Comparison of ENCODE assay signal across 8 mouse cellular contexts in genomic region chr17:47142885-47143284, GRCm38 (mm10).
DNase-seq lines count a peak whose midpoint lies in the region; ATAC-seq and TF ChIP-seq lines count a peak whose summit lies in the region.

No protein-coding gene starts in this region.

- peaks cover 45% of the 10 kb centered on the region for H3K4me1 ChIP-seq in embryonic facial prominence, embryonic 12.5 days
- peaks cover 20% of the 10 kb centered on the region; the same call in 1 of the 2 replicates for H3K4me1 ChIP-seq in hindbrain, postnatal 0 days (ENCODE audit: insufficient read depth, low read length)
- peaks cover 42% of the 10 kb centered on the region for H3K4me1 ChIP-seq in midbrain, embryonic 16.5 days (ENCODE audit: control insufficient read depth, insufficient read depth, low read length)

- H3K27me3 ChIP-seq in embryonic facial prominence, embryonic 12.5 days = no peaks in the 10 kb centered on the region
- no peaks in the 10 kb centered on the region for H3K27me3 ChIP-seq in hindbrain, postnatal 0 days (ENCODE audit: insufficient read depth, low read length)
- H3K27me3 ChIP-seq in midbrain, embryonic 16.5 days (ENCODE audit: control insufficient read depth, insufficient read depth, low read depth, low read length) = no peaks in the 10 kb centered on the region

- TF ChIP-seq CTCF in hindbrain, postnatal 0 days (IDR thresholded peaks at IDR 0.05; ENCODE audit: low read depth) = no peak

- H3K4me3 ChIP-seq in embryonic facial prominence, embryonic 12.5 days = peak overlapping the region; percentile 73
- peak overlapping the region; percentile 59 for H3K4me3 ChIP-seq in hindbrain, postnatal 0 days (ENCODE audit: low read length)
- peak overlapping the region; percentile 51 for H3K4me3 ChIP-seq in midbrain, embryonic 16.5 days (ENCODE audit: low read depth, low read length)

- H3K9ac ChIP-seq in embryonic facial prominence, embryonic 12.5 days = peak overlapping the region; percentile 29; the same call in 1 of the 2 replicates
- H3K9ac ChIP-seq in hindbrain, postnatal 0 days (replicated peaks; ENCODE audit: low read length) = peak overlapping the region; percentile 76; the same call in 1 of the 2 replicates
- peak overlapping the region; percentile 6; the same call in 1 of the 2 replicates for H3K9ac ChIP-seq in midbrain, embryonic 16.5 days (ENCODE audit: low read depth, low read length)

- 16% methylated on average over 7 of the region's 7 CpGs for WGBS in embryonic facial prominence, embryonic 12.5 days
- WGBS in hindbrain, postnatal 0 days = 12% methylated on average over 7 of the region's 7 CpGs
- WGBS in midbrain, embryonic 16.5 days = 17% methylated on average over 7 of the region's 7 CpGs

- DNase-seq in left cerebral cortex, postnatal 10 days (ENCODE audit: extremely low spot score in 1 of 2, low spot score in 2 of 2) = peak; percentile 20 to 55
- DNase-seq in left cerebral cortex, adult 11 months (ENCODE audit: low spot score) = no peak
- DNase-seq in hindbrain, postnatal 0 days (ENCODE audit: low spot score) = no peak
- no peak for DNase-seq in layer of hippocampus, adult 11-12 months (ENCODE audit: low spot score)
- no peak for DNase-seq in urinary bladder, postnatal 10 days (ENCODE audit: low spot score)
- DNase-seq in c-Kit-positive CD71-positive TER-119-positive erythroid progenitor cells, embryonic 14.5 days (ENCODE audit: low spot score) = no peak

- ATAC-seq in embryonic facial prominence, embryonic 12.5 days (ENCODE audit: insufficient number of reproducible peaks, insufficient read depth, low FRiP score, low TSS enrichment) = no peak
- ATAC-seq in hindbrain, postnatal 0 days = no peak
- ATAC-seq in midbrain, embryonic 16.5 days = no peak

- H3K4me2 ChIP-seq in embryonic facial prominence, embryonic 12.5 days (replicated peaks) = peak overlapping the region; percentile 77
- H3K4me2 ChIP-seq in hindbrain, postnatal 0 days (ENCODE audit: low read depth, low read length) = peak overlapping the region; percentile 84
- H3K4me2 ChIP-seq in midbrain, embryonic 16.5 days (ENCODE audit: low read length) = peak overlapping the region; percentile 82

- H3K9me3 ChIP-seq in embryonic facial prominence, embryonic 12.5 days = no peaks in the 10 kb centered on the region
- no peaks in the 10 kb centered on the region for H3K9me3 ChIP-seq in hindbrain, postnatal 0 days (ENCODE audit: low read length)
- no peaks in the 10 kb centered on the region for H3K9me3 ChIP-seq in midbrain, embryonic 16.5 days (replicated peaks; ENCODE audit: control insufficient read depth, low read length, poor library complexity, severe bottlenecking)

- intact Hi-C loops in left cerebral cortex, postnatal 10 days (cut with DNase I) = loop anchor here (5.0 kb wide), 2 partner anchors 106 to 184 kb away; no protein-coding TSS in a partner anchor

- peaks cover 6% of the 10 kb centered on the region; the same call in 1 of the 2 replicates for H3K36me3 ChIP-seq in embryonic facial prominence, embryonic 12.5 days
- no peaks in the 10 kb centered on the region for H3K36me3 ChIP-seq in hindbrain, postnatal 0 days (ENCODE audit: insufficient read depth, low read length)
- H3K36me3 ChIP-seq in midbrain, embryonic 16.5 days (ENCODE audit: control insufficient read depth, insufficient read depth, low read length) = no peaks in the 10 kb centered on the region

- H3K27ac ChIP-seq in embryonic facial prominence, embryonic 12.5 days = 0 out of 2 replicates have a peak overlapping the region, but pooled peaks have one; percentile 14
- no peak overlapping the region for H3K27ac ChIP-seq in hindbrain, postnatal 0 days
- peak overlapping the region; percentile 14; the same call in 1 of the 2 replicates for H3K27ac ChIP-seq in midbrain, embryonic 16.5 days (ENCODE audit: low read length)

Comparison
In these comparisons a context has a peak if more than half of its experiments do, and no peak if none do; other contexts are left out.
1. DNase-seq: peak in left cerebral cortex, postnatal 10 days (2 of 2); none in left cerebral cortex, adult 11 months (single experiment), hindbrain, postnatal 0 days (single experiment), layer of hippocampus, adult 11-12 months (single experiment), urinary bladder, postnatal 10 days (single experiment) and c-Kit-positive CD71-positive TER-119-positive erythroid progenitor cells, embryonic 14.5 days (single experiment).
2. H3K9ac ChIP-seq: peak in every context shown above with its lines; median percentile 76 in hindbrain, postnatal 0 days; 29 in embryonic facial prominence, embryonic 12.5 days; 6 in midbrain, embryonic 16.5 days.
3. Peak in every context shown above with its lines, with median percentiles within 50 percentile points of each other: H3K4me2 ChIP-seq and H3K4me3 ChIP-seq.